Mouse (Mus musculus): Measurements from ENCODE around the gene Serpine2. TPM values are rescaled to one million over a fixed set of nuclear protein-coding genes. Genes with fewer than 3 reads are reported as not detected.

The Serpine2 gene
- polyA plus RNA-seq, 1 experiment from 2014 or later: 369 TPM

DNA sequence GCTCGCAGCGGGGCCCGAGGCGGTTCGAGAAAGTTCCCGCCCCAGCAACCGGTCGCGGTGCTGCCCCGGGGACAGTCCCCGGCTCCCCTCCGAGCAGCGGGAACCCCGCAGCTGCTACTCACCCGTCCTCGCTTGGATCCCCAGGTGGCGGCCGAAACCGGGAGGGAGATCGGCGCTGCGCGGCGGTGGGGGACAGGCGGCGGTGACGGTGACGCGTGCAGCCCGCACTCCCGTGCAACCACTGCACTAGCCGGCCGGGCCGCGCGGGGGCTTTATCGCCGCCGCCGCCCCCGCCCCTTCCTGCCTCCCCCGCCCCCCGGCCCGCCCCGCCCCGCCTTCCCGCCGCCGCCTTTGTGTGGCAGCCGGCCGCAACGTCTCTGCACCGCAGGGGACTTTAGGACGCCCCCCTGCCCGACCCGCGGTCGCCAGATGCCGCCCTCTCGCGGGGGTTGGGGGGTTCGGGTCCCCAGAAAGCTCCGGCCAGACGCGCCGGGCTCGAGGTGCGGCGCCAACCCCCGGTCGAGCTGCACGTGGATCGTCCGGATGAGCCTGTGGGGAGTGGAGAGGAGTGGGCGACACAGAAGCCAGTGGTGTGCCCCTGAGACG lies 2.5 kb downstream of the Serpine2 start:
- under 1% methylated on average over 62 of the region's 76 CpGs for WGBS
- Histone ChIP-seq H3K9me3 (ENCODE audit: control insufficient read depth, low read length) (no peaks in the 10 kb centered on the region), H3K27ac (ENCODE audit: low read length) (peak overlapping the region; percentile 43), H3K27me3 (ENCODE audit: control insufficient read depth, insufficient read depth, low read depth, low read length) (no peaks in the 10 kb centered on the region), H3K36me3 (ENCODE audit: control insufficient read depth, insufficient read depth, low read length) (no peaks in the 10 kb centered on the region), H3K4me1 (replicated peaks; ENCODE audit: control insufficient read depth, insufficient read depth, low read length) (peaks cover 31% of the 10 kb centered on the region), H3K4me3 (ENCODE audit: low read length) (peak overlapping the region; percentile 82), H3K9ac (ENCODE audit: low read length) (peak overlapping the region; percentile 90), H3K4me2 (ENCODE audit: low read depth, low read length) (peak overlapping the region; percentile 95)
- ATAC-seq (ENCODE audit: low read depth): peak; percentile 44

DNA sequence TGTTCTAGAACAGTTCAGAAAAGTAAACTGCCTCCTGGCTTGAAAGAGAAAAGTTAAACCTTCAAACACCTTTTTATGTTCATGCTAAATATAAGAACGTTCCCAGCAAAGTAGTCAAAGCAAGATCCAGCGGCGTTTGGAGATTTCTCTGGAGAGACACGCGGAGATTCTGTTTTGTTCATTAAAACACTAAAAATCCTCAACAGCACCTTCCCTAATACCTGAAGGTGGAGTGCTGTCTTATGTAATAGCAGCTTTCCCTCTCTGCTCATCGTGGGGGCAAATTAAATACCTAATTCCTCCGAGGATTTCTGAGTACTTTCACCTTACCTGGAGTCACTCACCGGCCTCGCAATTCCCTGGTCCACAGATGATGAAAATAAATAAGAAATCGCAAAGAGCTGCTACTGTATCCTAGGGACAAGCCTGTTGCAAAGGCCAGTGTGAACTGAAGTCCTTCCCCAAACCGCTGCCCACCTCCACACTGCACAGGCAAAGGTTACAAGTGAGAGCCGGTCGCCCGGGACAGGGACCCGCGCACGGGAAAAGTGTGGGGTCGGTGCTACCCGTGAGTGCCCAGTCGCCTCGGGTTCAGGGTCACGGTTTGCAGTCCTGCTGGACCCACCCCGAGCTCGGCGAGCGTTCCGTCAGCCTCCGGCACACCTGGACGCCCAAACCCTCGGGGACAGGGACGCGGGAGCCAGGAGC lies 3.1 kb downstream of the Serpine2 start:
- Histone ChIP-seq H3K9me3 (ENCODE audit: control insufficient read depth, low read length) (no peaks in the 10 kb centered on the region), H3K4me2 (ENCODE audit: low read depth, low read length) (peak overlapping the region; percentile 95), H3K4me1 (replicated peaks; ENCODE audit: control insufficient read depth, insufficient read depth, low read length) (peaks cover 31% of the 10 kb centered on the region), H3K9ac (ENCODE audit: low read length) (peak overlapping the region; percentile 90), H3K27me3 (ENCODE audit: control insufficient read depth, insufficient read depth, low read depth, low read length) (no peaks in the 10 kb centered on the region), H3K27ac (ENCODE audit: low read length) (peak overlapping the region; percentile 43; the same call in 1 of the 2 replicates), H3K4me3 (ENCODE audit: low read length) (peak overlapping the region; percentile 82), H3K36me3 (ENCODE audit: control insufficient read depth, insufficient read depth, low read length) (no peaks in the 10 kb centered on the region)
- 2% methylated on average over 32 of the region's 32 CpGs for WGBS
- ATAC-seq (ENCODE audit: low read depth): peak; percentile 5; the same call in 1 of the 2 replicates

DNA sequence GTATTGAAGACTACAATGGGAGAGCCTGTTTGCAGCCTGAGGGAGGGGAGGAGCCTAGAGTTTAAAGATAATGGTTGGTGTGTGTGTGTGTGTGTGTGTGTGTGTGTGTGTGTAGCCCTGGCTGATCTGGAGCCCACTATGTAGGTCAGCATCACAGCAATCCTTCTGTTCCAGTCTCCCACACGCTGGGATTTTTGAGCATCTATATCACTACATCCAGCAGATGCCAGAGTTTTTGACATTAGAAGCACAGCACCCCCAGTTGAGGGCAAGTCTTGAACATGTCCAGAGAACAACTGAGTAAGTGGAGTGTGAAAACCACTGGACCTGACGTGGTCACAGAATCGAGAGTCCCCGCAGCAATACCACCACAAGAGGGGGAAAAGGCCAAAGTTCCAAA lies 4.2 kb downstream of the Serpine2 start:
- Histone ChIP-seq H3K4me1 (replicated peaks; ENCODE audit: control insufficient read depth, insufficient read depth, low read length) (peaks cover 28% of the 10 kb centered on the region), H3K4me3 (ENCODE audit: low read length) (peak overlapping the region; percentile 28), H3K9ac (ENCODE audit: low read length) (no peak overlapping the region), H3K9me3 (ENCODE audit: control insufficient read depth, low read length) (no peaks in the 10 kb centered on the region), H3K36me3 (ENCODE audit: control insufficient read depth, insufficient read depth, low read length) (no peaks in the 10 kb centered on the region), H3K27ac (ENCODE audit: low read length) (no peak overlapping the region), H3K27me3 (ENCODE audit: control insufficient read depth, insufficient read depth, low read depth, low read length) (no peaks in the 10 kb centered on the region), H3K4me2 (ENCODE audit: low read depth, low read length) (peak overlapping the region; percentile 95)
- ATAC-seq (ENCODE audit: low read depth): no peak
- WGBS: 49% methylated on average over 4 of the region's 4 CpGs

DNA sequence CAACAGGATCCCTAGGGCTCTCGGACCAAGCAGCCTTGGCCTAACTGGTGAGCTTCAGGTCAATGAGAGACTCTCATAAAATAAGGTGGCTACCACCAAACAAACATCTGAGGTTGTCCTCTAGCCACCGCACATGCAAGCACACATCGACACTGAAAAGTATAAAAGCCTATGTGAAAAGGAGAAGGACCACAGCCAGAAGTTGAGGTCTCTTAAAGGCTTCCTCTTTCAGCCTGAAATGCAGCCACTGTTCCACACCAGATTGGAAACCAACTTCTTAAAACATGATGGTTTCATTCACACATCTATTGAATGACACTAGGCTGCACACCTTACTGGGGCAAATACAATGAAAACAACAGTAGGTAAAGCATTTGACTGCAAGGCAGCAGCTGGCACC lies 7.5 kb downstream of the Serpine2 start:
- H3K4me3 ChIP-seq (ENCODE audit: low read length): no peak overlapping the region
- no peaks in the 10 kb centered on the region for H3K27me3 ChIP-seq (ENCODE audit: control insufficient read depth, insufficient read depth, low read depth, low read length)
- H3K4me1 ChIP-seq (replicated peaks; ENCODE audit: control insufficient read depth, insufficient read depth, low read length): peaks cover 11% of the 10 kb centered on the region
- no peak overlapping the region for H3K9ac ChIP-seq (ENCODE audit: low read length)
- H3K27ac ChIP-seq (ENCODE audit: low read length): no peak overlapping the region
- no peak for ATAC-seq (ENCODE audit: low read depth)
- H3K36me3 ChIP-seq (ENCODE audit: control insufficient read depth, insufficient read depth, low read length): peaks cover 2% of the 10 kb centered on the region; the same call in 1 of the 2 replicates
- no peaks in the 10 kb centered on the region for H3K9me3 ChIP-seq (ENCODE audit: control insufficient read depth, low read length)
- no peak overlapping the region for H3K4me2 ChIP-seq (ENCODE audit: low read depth, low read length)
- 94% methylated on average over 3 of the region's 3 CpGs for WGBS

DNA sequence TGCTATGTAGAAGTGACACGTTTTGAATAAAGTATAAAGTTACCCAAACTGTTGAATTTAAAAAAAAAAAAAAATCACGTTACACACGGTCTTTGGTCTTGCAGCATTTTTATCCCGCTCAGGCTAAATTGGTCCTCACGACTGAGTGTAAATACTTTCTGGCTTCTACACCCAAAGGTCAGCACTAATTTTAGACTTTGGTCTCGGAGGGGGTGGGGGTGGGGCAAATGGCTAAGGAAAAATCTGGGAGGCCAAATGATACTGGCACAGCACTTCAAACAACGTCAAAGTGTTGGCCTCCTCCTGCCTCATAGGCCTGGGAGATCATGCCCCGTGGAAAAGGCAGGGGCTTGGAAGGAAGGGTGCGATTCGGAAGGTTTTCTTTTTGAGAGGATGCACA lies 10.6 kb downstream of the Serpine2 start:
- WGBS: 56% methylated on average over 10 of the region's 10 CpGs
- no peak overlapping the region for H3K4me3 ChIP-seq (ENCODE audit: low read length)
- peaks cover 5% of the 10 kb centered on the region; the same call in 1 of the 2 replicates for H3K4me1 ChIP-seq (replicated peaks; ENCODE audit: control insufficient read depth, insufficient read depth, low read length)
- peaks cover 2% of the 10 kb centered on the region; the same call in 1 of the 2 replicates for H3K36me3 ChIP-seq (ENCODE audit: control insufficient read depth, insufficient read depth, low read length)
- 0 out of 2 replicates have a peak, but pooled peaks have one; percentile 4 for ATAC-seq (ENCODE audit: low read depth)
- H3K4me2 ChIP-seq (ENCODE audit: low read depth, low read length): no peak overlapping the region
- H3K27ac ChIP-seq (ENCODE audit: low read length): no peak overlapping the region
- no peaks in the 10 kb centered on the region for H3K9me3 ChIP-seq (ENCODE audit: control insufficient read depth, low read length)
- no peaks in the 10 kb centered on the region for H3K27me3 ChIP-seq (ENCODE audit: control insufficient read depth, insufficient read depth, low read depth, low read length)
- H3K9ac ChIP-seq (ENCODE audit: low read length): no peak overlapping the region

DNA sequence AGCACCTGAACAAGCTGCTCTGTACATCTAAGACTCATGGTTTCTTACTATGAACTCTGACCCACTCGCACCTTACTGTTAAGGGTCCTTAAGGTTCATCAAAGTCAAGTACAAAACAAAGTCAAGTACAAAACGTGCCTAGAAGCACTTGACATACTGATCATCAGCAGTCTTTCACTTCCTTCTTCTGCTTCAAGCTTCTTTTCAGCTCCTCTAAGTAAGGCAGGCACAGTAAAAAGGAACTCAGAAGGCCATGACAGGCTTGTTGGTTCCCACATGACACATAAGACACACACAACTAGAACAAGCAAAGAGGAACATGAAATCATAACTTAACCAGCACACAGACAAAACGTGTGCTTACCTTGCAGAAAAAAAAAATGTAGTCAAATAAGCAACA lies 12.3 kb downstream of the Serpine2 start:
- Histone ChIP-seq H3K9ac (ENCODE audit: low read length) (no peak overlapping the region), H3K27ac (ENCODE audit: low read length) (no peak overlapping the region), H3K4me1 (replicated peaks; ENCODE audit: control insufficient read depth, insufficient read depth, low read length) (peaks cover 5% of the 10 kb centered on the region; the same call in 1 of the 2 replicates), H3K4me3 (ENCODE audit: low read length) (no peak overlapping the region), H3K27me3 (ENCODE audit: control insufficient read depth, insufficient read depth, low read depth, low read length) (no peaks in the 10 kb centered on the region), H3K36me3 (ENCODE audit: control insufficient read depth, insufficient read depth, low read length) (peaks cover 2% of the 10 kb centered on the region; the same call in 1 of the 2 replicates), H3K9me3 (ENCODE audit: control insufficient read depth, low read length) (no peaks in the 10 kb centered on the region), H3K4me2 (ENCODE audit: low read depth, low read length) (no peak overlapping the region)
- WGBS: 43% methylated on average over 3 of the region's 3 CpGs
- no peak for ATAC-seq (ENCODE audit: low read depth)

DNA sequence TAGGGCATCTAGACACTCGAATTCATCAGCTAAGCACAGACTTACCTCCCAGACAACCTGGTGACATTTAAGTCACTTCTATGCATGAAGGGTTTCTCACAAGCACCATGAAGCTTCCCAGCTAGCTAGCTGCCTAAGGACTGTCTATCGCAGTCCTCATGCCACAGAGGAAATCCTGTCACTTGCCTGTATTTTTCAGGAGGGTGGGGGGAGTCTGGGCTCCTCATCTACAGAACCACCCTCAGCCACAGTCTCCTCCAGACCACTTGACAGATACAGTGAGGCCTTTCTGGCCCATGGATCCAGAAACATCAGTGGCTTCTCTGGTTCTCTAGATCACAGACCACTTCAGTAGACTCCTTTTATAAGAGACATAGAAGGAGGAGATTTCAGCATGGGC lies 14.1 kb downstream of the Serpine2 start:
- H3K9me3 ChIP-seq (ENCODE audit: control insufficient read depth, low read length): no peaks in the 10 kb centered on the region
- no peak overlapping the region for H3K4me3 ChIP-seq (ENCODE audit: low read length)
- peaks cover 5% of the 10 kb centered on the region; the same call in 1 of the 2 replicates for H3K4me1 ChIP-seq (replicated peaks; ENCODE audit: control insufficient read depth, insufficient read depth, low read length)
- no peak overlapping the region for H3K9ac ChIP-seq (ENCODE audit: low read length)
- no peak overlapping the region for H3K4me2 ChIP-seq (ENCODE audit: low read depth, low read length)
- WGBS: 75% methylated on average over 2 of the region's 2 CpGs
- H3K27ac ChIP-seq (ENCODE audit: low read length): no peak overlapping the region
- H3K36me3 ChIP-seq (ENCODE audit: control insufficient read depth, insufficient read depth, low read length): peaks cover 4% of the 10 kb centered on the region; the same call in 1 of the 2 replicates
- H3K27me3 ChIP-seq (ENCODE audit: control insufficient read depth, insufficient read depth, low read depth, low read length): no peaks in the 10 kb centered on the region
- no peak for ATAC-seq (ENCODE audit: low read depth)

DNA sequence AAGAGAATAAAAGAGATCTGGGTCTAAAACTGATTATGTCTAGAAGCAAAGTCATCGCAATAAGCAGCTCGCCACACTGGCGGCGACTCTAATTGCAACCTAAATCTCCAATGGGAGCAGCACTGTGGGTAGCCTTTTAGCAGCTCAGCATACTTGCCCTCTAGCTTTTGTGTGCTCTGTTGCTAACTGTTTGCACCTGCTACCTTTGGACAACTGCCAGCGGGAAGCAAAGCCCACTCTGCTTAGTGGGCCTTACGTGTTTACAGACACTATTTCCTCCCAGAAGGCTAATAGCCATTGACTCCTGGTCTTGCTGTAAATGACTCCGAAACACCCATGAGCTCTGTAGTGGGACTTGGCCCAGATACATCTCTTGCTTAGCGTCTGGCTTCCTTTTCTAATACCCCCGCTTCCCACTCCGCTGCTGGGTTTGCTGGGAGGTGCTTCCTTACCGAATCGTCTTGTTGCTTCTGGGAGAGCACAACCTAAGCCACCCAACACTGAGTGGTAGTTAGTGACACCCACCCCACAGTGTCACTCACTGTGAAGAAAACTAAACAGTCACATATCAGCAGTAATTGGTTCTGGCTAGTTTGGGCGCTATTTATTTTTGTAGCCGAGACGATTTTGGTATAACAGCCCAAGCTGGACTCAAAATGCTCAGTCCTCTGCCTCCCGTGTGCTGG lies 28.1 kb downstream of the Serpine2 start:
- WGBS: 56% methylated on average over 16 of the region's 16 CpGs
- Histone ChIP-seq H3K27me3 (ENCODE audit: control insufficient read depth, insufficient read depth, low read depth, low read length) (no peaks in the 10 kb centered on the region), H3K9ac (ENCODE audit: low read length) (no peak overlapping the region), H3K9me3 (ENCODE audit: control insufficient read depth, low read length) (no peaks in the 10 kb centered on the region), H3K4me2 (ENCODE audit: low read depth, low read length) (no peak overlapping the region), H3K36me3 (ENCODE audit: control insufficient read depth, insufficient read depth, low read length) (no peaks in the 10 kb centered on the region), H3K27ac (ENCODE audit: low read length) (no peak overlapping the region), H3K4me1 (replicated peaks; ENCODE audit: control insufficient read depth, insufficient read depth, low read length) (peaks cover 4% of the 10 kb centered on the region; the same call in 1 of the 2 replicates), H3K4me3 (ENCODE audit: low read length) (no peak overlapping the region)
- peak; percentile 77 for ATAC-seq (ENCODE audit: low read depth)

Measured in lung, embryonic 16.5 days (tissue).